Mouse (Mus musculus): ENCODE results near the gene Galnt15.

Gene Galnt15

DNA sequence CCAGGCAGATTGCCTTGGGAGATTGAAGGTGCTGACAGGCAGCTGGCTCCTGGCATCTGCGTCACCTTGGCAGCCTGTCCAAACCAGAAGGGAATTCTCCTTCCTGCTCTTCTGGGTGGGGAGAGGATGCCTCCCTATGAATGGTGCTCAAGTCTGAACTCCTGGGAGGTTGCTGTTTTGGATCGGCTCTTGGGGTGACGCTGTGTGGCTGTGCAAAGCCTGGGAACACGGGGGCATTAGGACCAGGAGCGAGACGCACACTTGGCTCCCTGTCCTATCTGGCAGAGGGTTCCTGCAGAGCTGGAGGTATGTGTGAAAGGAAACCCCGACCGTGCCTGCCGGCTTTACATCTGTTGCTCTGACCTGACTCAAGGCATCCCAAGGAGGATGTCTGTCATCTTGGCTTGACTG is at the start of gene Galnt15:
Gene Galnt15, plus strand, starts transcription at position 309 of the 411 bp plus-strand sequence.
- in situ Hi-C loops (cut with MboI; ENCODE audit: low pct_unique_long_range_greater_than_20kb in 1 of 2, low sequenced_read_pairs in 2 of 2, unreplicated experiment in 1 of 2): loop anchor here in 1 of 2 experiments (5.0 kb wide), 1 partner anchor 71 kb away; no protein-coding TSS in a partner anchor

DNA sequence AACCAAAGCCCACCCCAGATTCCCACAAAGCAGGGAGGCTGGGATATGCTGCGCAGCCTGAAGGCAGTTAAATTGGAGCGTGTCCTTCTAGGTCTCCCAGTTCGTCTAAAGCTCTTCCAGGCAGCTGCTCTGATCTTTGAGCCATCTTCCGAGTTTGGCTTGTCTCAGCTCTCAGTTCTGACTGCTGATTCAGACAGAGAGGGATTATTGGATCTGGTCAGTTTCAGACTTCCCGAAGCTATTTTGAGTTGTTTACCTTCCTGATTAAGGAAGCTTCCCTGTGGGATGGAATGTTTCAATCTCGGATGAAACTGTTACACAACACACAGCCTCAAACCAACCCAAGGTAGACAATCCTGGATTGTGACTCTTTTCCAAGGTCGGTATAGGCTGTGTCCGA is 34.8 kb upstream of the Galnt15 start:
- in situ Hi-C loops (cut with MboI; ENCODE audit: low pct_unique_long_range_greater_than_20kb in 1 of 2, low sequenced_read_pairs in 2 of 2, unreplicated experiment in 1 of 2): no loop called here

DNA sequence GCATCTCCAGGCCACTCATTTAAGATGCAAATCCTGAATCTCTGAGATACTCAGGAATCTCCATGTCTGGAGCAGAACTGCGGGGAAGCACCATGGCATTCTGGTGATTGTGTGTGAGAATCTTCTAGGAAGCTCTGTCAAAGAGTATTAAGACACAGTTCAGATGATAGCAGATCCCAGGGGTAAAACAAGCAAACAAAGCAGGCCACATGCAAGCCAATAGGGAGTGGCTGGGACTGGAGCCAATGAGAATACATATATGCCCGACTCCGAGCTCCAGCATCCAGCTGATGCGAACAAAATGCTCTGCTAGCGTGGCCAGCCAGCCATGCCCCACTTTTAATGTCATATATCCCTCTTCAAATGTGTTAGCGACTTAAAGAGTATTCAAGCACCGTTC is 27.8 kb upstream of the Galnt15 start:
- in situ Hi-C loops (cut with MboI; ENCODE audit: low pct_unique_long_range_greater_than_20kb in 1 of 2, low sequenced_read_pairs in 2 of 2, unreplicated experiment in 1 of 2): no loop called here

DNA sequence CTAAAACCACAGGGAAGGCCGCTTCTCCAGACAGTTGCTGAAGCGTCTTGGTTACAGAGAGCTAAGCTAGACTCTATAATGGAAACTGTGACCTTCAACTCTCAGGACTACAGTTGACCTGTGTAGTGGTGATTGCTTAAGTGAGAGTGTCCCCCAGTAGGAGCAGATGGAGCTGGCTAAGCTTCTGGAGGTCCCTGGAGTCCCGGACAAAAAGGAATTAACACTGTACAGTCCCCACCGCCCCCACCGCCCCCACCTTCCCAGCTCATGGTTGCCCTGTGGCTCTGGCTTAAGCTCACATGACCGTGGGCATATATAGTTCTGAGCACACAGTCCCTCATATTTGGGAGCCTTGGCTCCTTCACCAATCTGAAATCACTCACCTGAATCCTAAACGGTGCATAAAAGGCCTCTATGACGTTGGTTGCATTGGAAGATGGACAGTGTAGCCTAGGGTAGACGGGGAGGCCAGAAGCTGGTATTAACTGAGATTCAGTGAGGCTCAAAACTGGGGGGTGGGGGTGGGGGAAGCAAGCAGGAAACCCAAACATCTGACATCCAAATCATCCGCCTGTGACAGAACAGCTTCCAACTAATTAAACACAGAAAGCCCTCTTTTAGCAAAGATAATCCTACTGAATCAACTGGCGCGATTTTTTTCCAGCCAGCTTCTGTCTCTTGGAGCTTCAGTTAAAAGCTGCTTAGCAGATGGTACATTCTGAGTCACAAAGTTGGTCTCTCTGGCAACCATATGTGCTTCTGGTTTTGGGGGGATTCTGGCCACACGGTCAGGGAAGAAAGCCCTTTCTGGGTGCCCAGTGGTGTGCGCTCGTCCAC is 26.1 kb upstream of the Galnt15 start:
- in situ Hi-C loops (cut with MboI; ENCODE audit: low pct_unique_long_range_greater_than_20kb in 1 of 2, low sequenced_read_pairs in 2 of 2, unreplicated experiment in 1 of 2): no loop called here

DNA sequence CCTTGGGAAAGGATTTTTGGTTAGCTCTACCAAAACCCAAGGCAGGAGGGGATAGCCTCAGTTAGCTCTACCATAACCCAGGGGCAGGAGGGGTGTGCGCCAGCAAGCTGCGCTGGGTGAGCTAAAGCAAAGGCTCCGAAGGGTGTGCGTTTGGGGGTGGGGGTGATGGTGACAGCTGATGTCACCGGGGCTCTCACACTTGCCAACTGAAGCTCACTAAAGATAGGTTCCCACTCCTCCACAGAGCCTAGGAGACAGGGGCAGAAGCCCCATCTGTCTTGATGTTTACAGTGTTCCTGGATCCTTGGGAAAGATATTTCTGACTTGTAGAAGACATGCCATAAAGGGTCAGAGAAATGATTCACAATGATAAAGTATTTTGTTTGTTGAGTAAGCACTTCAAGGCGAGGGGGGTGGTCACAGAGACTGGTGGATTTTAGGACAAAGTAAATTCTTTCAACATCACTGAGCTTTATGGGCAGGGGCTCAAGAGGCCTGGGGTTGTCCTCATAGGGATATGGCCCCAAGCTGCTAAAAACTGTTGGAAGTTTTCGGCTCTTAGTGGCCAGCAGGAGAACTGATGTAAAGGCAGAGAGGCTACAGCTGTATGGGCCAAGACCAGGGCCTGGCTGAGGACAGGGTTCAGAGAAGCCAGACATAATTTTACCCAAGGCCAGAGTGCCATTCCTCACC is 24.7 kb upstream of the Galnt15 start:
- in situ Hi-C loops (cut with MboI; ENCODE audit: low pct_unique_long_range_greater_than_20kb in 1 of 2, low sequenced_read_pairs in 2 of 2, unreplicated experiment in 1 of 2): no loop called here

DNA sequence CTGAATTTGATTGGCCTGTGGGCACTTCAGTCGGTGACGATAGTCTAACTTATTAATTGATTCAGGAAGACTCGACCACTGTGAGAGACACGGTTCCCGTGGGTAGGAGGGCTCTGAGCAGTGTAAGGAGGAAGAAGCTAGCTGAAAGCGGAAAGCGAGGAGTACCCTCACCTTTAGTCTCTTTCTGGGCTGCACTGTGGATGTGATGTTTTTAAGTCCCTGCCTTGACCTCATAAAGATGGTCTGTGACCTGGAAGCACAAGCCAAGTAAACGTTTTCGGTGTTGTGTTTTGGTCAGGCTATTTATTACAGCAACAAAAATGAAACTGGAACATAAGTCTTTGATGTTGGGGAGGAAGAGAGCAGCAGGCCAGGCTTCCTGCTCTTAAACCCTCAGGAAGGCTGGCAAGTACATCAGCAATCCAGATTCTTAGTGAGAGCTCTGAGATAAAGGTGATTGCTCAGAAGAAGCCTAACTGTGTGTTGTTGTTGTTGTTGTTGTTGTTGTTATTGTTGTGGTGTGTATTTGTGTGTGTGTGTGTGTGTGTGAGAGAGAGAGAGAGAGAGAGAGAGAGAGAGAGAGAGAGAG is 23.0 kb upstream of the Galnt15 start:
- in situ Hi-C loops (cut with MboI; ENCODE audit: low pct_unique_long_range_greater_than_20kb in 1 of 2, low sequenced_read_pairs in 2 of 2, unreplicated experiment in 1 of 2): no loop called here

DNA sequence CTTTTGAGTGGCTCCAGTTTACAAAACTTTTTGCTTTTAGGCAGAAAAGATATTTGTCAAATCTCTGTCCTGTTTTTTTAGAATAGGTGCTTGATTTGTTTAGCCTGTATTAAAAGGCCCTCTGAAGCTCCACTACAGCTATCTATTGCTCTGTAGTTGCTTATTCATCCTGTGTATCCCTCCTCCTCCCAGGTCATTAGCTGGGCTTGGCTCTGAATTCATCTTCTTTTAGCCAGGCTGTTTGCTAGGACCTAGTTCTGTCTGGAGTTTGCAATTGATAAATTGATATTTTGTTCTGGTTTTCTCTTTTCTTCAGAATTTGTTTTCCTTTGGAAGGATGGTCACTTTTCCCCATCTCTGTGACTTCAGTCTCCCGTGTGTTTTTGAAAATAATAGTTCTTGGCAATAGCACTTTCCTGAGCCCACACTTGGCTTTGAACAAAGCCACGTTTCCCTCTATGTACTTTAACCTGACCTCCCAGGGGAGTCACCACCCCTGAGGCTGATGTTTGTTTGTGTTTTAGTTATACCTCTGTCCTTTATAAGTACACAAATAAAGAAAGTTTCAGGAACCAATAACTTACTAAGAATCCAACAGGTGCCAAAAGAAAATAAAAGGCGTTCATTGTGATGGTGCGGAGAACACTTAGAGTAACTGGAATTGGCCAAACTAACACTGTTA is 21.0 kb upstream of the Galnt15 start:
- in situ Hi-C loops (cut with MboI; ENCODE audit: low pct_unique_long_range_greater_than_20kb in 1 of 2, low sequenced_read_pairs in 2 of 2, unreplicated experiment in 1 of 2): no loop called here

DNA sequence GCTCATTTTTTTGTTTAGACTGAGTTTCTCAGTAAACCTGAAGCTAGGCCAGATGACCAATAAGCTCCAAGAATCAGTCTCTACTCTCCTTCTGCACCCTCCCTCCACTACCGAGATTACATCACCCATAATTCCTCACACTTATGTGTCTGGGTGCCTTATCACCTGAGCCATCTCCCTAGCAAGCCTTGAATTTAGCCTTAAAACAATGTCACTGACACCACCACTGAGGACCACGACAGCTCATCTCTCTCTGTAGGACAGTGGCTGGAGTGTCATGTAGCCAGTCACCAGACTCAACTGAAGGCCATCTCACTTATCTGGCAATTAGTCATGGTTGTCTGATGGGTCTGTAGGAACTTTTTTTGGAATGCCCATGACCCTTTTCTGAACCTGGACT is 19.1 kb upstream of the Galnt15 start:
- in situ Hi-C loops (cut with MboI; ENCODE audit: low pct_unique_long_range_greater_than_20kb in 1 of 2, low sequenced_read_pairs in 2 of 2, unreplicated experiment in 1 of 2): no loop called here

DNA sequence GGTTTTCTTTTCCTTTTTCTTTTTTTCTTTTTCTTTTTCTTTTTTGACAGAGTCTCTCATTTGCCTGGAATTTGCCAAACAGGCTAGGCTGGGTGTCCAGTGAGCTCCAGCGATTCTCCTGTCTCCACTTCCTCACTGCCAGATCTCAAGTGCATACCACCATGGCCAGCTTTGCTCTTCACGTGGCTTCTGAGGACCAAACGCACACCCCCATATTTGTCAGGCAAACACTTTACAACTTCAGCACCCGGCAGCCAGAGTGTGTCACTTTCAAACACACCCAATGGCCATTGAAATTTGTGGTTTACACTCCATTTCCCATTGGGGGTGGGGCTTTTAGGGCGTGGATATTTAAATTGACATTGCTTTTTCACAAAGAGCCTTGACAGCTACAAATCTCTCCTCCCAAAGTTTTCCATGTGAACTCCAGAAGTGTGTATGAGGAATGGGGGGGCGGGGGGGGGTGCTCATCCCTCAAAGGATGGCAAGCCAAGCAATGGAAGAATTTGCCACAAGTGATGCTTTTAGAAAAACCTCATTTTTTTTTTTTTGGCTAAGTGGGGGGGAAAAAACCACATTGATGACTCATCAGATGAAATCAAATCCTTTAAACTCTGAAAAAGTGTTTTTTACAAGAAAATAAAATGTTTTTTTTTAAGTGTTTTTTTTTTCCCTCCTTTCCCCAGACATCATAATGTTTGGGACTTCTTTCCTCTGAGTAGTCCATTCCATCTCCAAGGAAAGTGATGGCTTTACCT is 17.1 kb upstream of the Galnt15 start:
- in situ Hi-C loops (cut with MboI; ENCODE audit: low pct_unique_long_range_greater_than_20kb in 1 of 2, low sequenced_read_pairs in 2 of 2, unreplicated experiment in 1 of 2): no loop called here

DNA sequence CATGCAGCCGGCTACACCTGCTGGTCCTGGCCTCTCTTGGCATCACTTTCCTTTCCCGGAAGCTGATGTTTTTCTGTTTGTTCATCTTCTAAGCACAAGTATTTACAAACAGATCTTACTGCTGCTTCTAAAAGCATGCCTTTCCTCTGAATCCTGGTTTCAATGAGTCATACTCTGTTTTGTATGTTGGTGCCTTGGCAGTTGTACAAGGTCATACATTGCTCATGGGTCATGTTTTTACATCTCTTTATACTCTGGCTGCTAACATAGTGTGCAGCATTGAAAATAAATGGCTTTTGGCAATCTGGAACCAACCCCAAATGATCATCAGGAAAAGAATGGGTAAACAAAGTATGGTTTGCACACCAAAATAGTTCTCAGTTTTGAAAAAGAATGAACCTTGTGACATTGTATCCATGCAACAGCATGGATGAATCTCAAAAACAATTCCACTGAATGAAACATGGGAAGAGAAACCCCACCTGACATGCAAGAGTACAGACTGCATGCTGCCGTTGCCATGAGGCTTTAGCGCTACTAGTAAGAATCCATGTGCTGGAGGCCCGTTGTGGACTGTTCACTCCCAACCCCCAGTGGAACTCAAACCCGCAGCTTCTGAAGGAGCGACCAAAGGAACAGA is 13.5 kb upstream of the Galnt15 start:
- in situ Hi-C loops (cut with MboI; ENCODE audit: low pct_unique_long_range_greater_than_20kb in 1 of 2, low sequenced_read_pairs in 2 of 2, unreplicated experiment in 1 of 2): no loop called here

DNA sequence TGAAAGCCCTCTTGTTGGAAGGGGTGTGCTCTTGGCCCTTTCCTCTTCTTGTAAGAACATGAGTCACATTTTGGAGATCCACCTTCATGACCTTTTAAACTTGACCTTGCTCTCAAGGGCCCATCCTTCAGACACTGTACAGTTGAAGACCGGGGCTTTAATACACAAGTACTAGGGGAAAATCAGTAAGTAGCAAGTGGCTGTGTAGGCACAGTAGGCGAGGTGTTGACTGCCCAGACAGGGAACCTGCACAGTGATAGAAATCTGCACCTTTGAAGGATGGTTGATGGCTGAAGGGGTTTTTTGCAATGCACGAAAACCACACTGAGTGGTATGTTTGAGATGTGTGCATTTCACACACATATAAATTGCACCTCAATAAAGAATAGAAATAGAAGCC is 12.3 kb upstream of the Galnt15 start:
- in situ Hi-C loops (cut with MboI; ENCODE audit: low pct_unique_long_range_greater_than_20kb in 1 of 2, low sequenced_read_pairs in 2 of 2, unreplicated experiment in 1 of 2): no loop called here

DNA sequence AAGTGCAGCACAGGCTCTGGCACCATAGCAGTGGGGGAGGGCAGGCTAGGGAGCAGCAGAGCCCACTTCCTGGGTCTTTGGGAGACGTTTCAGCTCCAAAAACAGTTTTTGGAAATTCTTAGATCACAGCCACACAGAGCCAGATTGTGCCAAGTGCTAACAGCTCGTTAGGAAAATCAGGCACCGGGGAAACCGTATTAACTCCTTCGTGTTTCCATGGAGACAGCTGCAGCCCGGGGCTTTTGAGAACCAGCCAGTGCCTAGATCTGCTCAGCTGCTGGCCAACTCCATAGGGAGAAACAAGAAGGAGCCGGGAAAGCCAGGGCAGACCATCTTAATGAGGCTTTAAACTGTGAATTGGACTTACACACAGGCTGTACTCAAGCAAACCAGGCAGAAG is 11.9 kb upstream of the Galnt15 start:
- in situ Hi-C loops (cut with MboI; ENCODE audit: low pct_unique_long_range_greater_than_20kb in 1 of 2, low sequenced_read_pairs in 2 of 2, unreplicated experiment in 1 of 2): no loop called here

DNA sequence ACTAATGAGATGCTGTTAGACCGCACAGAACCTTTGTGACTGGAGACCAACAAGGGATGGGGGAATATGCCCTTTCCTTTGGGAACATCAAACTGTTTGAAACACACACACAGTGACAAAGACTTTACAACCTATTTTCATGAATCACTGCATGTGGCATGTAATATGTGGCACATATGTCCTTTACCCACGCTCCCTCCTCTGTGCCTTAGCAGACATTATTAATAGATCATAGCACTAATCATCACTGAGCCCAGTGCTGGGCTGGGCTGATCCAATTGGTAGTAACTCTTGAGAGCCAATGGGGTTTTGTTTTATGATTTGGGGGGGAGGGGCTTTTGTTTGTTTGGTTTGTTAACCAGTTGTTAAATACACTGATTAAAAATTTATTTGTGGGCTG is 11.3 kb upstream of the Galnt15 start:
- in situ Hi-C loops (cut with MboI; ENCODE audit: low pct_unique_long_range_greater_than_20kb in 1 of 2, low sequenced_read_pairs in 2 of 2, unreplicated experiment in 1 of 2): no loop called here

DNA sequence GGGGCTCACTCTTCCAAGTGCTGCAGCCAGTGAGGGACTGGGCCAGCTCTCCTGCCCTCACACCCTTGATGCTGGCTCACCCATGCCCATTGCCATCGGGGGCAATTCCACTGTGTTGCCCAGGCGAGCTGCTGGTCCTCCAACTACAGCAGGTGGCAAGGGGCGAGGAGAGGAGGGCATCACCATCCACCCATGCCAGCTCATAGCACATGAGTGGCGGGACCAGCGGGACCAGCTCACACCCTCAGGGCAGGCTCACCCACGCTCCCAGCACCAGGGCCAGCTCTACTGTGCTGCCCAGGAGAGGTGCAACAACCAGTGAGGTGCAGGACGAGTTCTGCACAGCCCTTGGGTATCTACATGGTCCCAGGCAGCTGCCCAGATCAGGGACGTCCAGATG is 9.7 kb upstream of the Galnt15 start:
- in situ Hi-C loops (cut with MboI; ENCODE audit: low pct_unique_long_range_greater_than_20kb in 1 of 2, low sequenced_read_pairs in 2 of 2, unreplicated experiment in 1 of 2): no loop called here

DNA sequence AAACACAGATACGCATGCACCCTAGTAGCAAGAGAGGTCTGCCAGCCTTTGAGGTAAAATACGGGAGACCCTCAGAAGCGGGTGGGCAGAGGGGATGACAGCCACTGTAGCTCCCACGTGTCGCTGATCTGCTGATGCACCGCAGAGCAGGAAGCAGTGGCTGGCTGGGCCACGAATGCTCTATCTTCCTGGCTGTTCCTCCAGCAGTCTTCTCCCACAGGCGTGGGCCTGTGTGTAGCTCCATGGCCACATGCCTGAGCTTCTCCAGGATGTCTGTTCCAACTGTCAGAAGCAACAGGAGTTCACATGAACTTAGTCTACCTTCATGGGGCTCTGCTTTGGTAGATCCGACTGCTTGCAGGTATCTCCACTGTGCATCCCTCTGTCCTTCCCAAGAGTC is 6.8 kb upstream of the Galnt15 start:
- in situ Hi-C loops (cut with MboI; ENCODE audit: low pct_unique_long_range_greater_than_20kb in 1 of 2, low sequenced_read_pairs in 2 of 2, unreplicated experiment in 1 of 2): no loop called here

DNA sequence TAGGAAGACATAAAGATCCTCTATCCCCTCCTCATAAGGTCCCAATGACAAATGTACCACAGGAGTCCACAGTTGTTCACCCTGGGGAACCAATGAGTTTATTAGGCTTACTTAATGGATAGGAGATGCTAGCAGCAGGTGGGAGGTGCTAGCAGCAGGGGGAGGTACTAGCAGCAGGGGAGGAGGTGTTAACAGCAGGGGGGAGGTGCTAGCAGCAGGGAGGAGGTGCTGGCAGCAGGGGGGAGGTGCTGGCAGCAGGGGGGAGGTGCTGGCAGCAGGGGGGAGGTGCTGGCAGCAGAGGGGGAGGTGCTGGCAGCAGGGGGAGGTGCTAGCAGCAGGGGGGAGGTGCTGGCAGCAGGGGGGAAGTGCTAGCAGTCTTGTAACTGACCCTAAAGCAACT is 6.3 kb upstream of the Galnt15 start:
- in situ Hi-C loops (cut with MboI; ENCODE audit: low pct_unique_long_range_greater_than_20kb in 1 of 2, low sequenced_read_pairs in 2 of 2, unreplicated experiment in 1 of 2): no loop called here

DNA sequence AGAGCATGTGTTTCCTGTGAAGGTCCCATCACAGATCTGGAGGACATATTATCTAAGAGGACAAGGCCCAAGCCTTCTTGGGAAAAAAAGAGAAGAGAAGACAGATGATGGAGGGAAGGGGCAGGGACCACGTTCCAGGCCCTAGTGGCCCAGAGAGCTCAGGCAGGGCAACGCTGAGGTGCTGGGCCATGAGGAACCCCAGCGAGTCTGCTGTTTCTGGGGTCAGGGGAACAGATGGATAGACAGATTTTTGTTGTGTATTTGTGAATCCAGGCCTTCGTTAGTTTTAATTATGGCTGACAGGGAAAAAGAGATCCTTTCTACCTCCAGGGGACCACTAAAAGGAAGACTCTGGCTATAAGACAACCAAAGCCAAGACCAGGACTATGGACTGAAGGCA is 4.9 kb upstream of the Galnt15 start:
- in situ Hi-C loops (cut with MboI; ENCODE audit: low pct_unique_long_range_greater_than_20kb in 1 of 2, low sequenced_read_pairs in 2 of 2, unreplicated experiment in 1 of 2): no loop called here

DNA sequence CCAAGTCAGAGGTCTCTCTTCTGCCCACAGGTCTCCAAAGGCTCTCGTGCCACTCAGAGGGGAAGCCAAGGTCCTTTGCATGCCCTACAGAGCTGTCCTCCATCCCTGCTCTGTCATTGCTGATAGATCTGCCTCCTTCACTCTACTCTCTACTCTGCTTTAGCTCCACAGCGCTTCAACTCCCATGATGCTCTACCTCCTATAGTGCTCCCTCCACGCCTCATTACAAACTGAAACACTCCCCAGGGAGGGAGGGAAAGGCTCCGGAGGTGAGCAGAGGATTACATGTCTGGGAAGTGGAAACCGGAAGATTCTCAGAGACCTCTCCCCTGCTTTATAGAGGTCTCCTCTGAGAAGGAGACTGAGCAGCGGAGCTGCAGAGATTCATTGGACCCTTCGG is 1.6 kb upstream of the Galnt15 start:
- in situ Hi-C loops (cut with MboI; ENCODE audit: low pct_unique_long_range_greater_than_20kb in 1 of 2, low sequenced_read_pairs in 2 of 2, unreplicated experiment in 1 of 2): loop anchor here in 1 of 2 experiments (5.0 kb wide), 1 partner anchor 70 kb away; no protein-coding TSS in a partner anchor

All from mouse embryonic stem cell (cell line).